Mouse (Mus musculus): ENCODE measurements around the gene Fkbp15.

DNA sequence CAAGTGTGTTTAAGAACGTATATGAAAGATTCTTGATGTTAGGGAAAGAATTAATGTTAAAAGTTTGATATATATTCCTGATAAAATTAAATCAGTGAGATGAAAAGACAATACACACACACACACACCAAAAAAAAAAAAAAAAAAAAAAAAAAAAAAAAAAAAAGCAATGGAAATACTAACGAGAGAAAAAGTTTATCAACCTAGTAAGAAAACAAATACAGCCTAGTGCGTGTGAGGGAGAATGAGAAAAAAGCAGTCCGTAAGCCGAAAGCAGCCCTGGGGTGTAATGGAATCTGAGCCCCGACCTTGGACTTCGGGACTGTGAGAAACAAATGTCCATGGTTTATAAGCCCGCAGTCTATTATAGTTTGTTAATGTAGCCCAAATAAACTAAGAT, 74.8 kb downstream of the Fkbp15 start:
- no peak for TF ChIP-seq GATA1 (IDR thresholded peaks at IDR 0.05; ENCODE audit: low read length)
- no peak for TF ChIP-seq TAL1 (IDR thresholded peaks at IDR 0.05; ENCODE audit: low read length)
